Mouse (Mus musculus) ES-E14 (cell line): ENCODE data around the gene Tnnc1.

Experiments
- CHD2 ChIP-seq: IDR thresholded peaks from 2 replicates; pipeline ENCODE4 v1.6.1; 2014; ENCODE audit warnings: mild to moderate bottlenecking, low read depth, low read length, inconsistent platforms
- HCFC1 ChIP-seq: IDR thresholded peaks from 2 replicates; pipeline ENCODE4 v1.6.1; 2012; ENCODE audit warnings: low read length, inconsistent platforms, borderline replicate concordance; ENCODE audit not compliant: insufficient read depth
- ZC3H11A ChIP-seq: IDR thresholded peaks from 2 replicates; pipeline ENCODE4 v1.6.1; 2012; ENCODE audit warnings: low read depth, mild to moderate bottlenecking, inconsistent platforms, low read length, borderline replicate concordance
- ZNF384 ChIP-seq: IDR thresholded peaks from 2 replicates; pipeline ENCODE4 v1.6.1; 2012; ENCODE audit warnings: low read depth, low read length, inconsistent platforms

- TF ChIP-seq ZC3H11A (no peak), ZNF384 (no peak), CHD2 (no peak), HCFC1 (no peak)
Observed at GRCm38 (mm10) chr14:31258476-31259050, 50.5 kb downstream of the Tnnc1 start.
